Mouse (Mus musculus): ENCODE measurements around the gene Frmd6. TPM values are rescaled to one million over a fixed set of nuclear protein-coding genes. Genes with fewer than 3 reads are reported as not detected.

The Frmd6 gene
- polyA plus RNA-seq (2014; fragmentation: Illumina TruSeq; extraction: RNeasy Lipid Tissue Mini Kit (QIAGEN cat#74804)), result 34.7 TPM

GRCm38 (mm10) chr12:70824729-70825650 is at the start of gene Frmd6:
Frmd6 (plus strand) TSS chr12:70825514.

GRCm38 (mm10) chr12:70937571-70938384 is 112.5 kb downstream of the Frmd6 start, which contains the start of gene Actr10:
Actr10 (plus strand) TSS chr12:70937857.

Other genes with a start within 250 kb of the Frmd6 start
- gene Actr10, start 112.3 kb downstream of the Frmd6 start, polyA plus RNA-seq (2014; fragmentation: Illumina TruSeq; extraction: RNeasy Lipid Tissue Mini Kit (QIAGEN cat#74804)), result 291 TPM
- gene Psma3, start 149.1 kb downstream of the Frmd6 start, polyA plus RNA-seq (2014; fragmentation: Illumina TruSeq; extraction: RNeasy Lipid Tissue Mini Kit (QIAGEN cat#74804)), result 982 TPM
- 35.8 TPM for gene Arid4a, start 190.5 kb downstream of the Frmd6 start, polyA plus RNA-seq (2014; fragmentation: Illumina TruSeq; extraction: RNeasy Lipid Tissue Mini Kit (QIAGEN cat#74804))